Mouse (Mus musculus): ENCODE data around the gene Lin7b. TPM values are rescaled to one million over a fixed set of nuclear protein-coding genes. Genes with fewer than 3 reads are reported as not detected.

Lin7b gene
- total RNA-seq, 2 experiments from 2014 or later = 1.5 to 2.4 TPM

Other genes starting within 250 kb of the Lin7b start
- gene Rps11, start 246.1 kb downstream of the Lin7b start, total RNA-seq (2021) = 100 to 1,000 TPM; 846 to 864 TPM
- gene Rpl13a, start 241.8 kb downstream of the Lin7b start, total RNA-seq (2021) = 1,000 to 10,000 TPM; 1,039 to 1,207 TPM
- gene Gm45713, start 234.4 kb downstream of the Lin7b start, total RNA-seq (2021) = not detected
- gene Flt3l, start 234.2 kb downstream of the Lin7b start, total RNA-seq (2021) = 1 to 10 TPM; 1.5 to 2.1 TPM
- gene Pih1d1, start 216.3 kb downstream of the Lin7b start, total RNA-seq (2021) = 10 to 100 TPM; 58.5 to 67.0 TPM
- 10 to 100 TPM; 44.8 to 53.8 TPM for gene Aldh16a1, start 216.0 kb downstream of the Lin7b start, total RNA-seq (2021)
- 10 to 100 TPM in 1 of 2 experiments, 1 to 10 TPM in 1; 9.1 to 12.4 TPM for gene Slc17a7, start 206.6 kb downstream of the Lin7b start, total RNA-seq (2021)
- gene Gfy, start 191.0 kb downstream of the Lin7b start, total RNA-seq (2021) = not detected
- not detected for gene Pth2, start 189.6 kb downstream of the Lin7b start, total RNA-seq (2021)
- under 1 TPM in 1 of 2 experiments, not detected in 1; 0.25 TPM for gene Ccdc155, start 165.7 kb downstream of the Lin7b start, total RNA-seq (2021)
- not detected for gene Dkkl1, start 158.4 kb downstream of the Lin7b start, total RNA-seq (2021)
- 10 to 100 TPM; 66.4 to 69.4 TPM for gene Tead2, start 154.8 kb downstream of the Lin7b start, total RNA-seq (2021)
- gene Cd37, start 131.5 kb downstream of the Lin7b start, total RNA-seq (2021) = 1 to 10 TPM; 2.1 to 3.6 TPM
- under 1 TPM in 1 of 2 experiments, not detected in 1; 0.18 TPM for gene Slc6a16, start 129.5 kb downstream of the Lin7b start, total RNA-seq (2021)
- not detected for gene Slc6a21, start 93.1 kb downstream of the Lin7b start, total RNA-seq (2021)
- gene Trpm4, start 36.8 kb downstream of the Lin7b start, total RNA-seq (2021) = 10 to 100 TPM; 26.2 to 29.2 TPM
- 100 to 1,000 TPM; 182 to 202 TPM for gene Hrc, start 35.3 kb downstream of the Lin7b start, total RNA-seq (2021)
- gene Ppfia3, start 3.6 kb downstream of the Lin7b start, total RNA-seq (2021) = under 1 TPM; 0.26 to 0.34 TPM
- 100 to 1,000 TPM; 203 to 223 TPM for gene Snrnp70, start 25.2 kb upstream of the Lin7b start, total RNA-seq (2021)
- gene Kcna7, start 35.1 kb upstream of the Lin7b start, total RNA-seq (2021) = under 1 TPM; 0.43 to 0.59 TPM
- under 1 TPM; 0.17 to 0.43 TPM for gene Ntf5, start 43.1 kb upstream of the Lin7b start, total RNA-seq (2021)
- gene Lhb, start 50.2 kb upstream of the Lin7b start, total RNA-seq (2021) = not detected
- gene Gys1, start 64.3 kb upstream of the Lin7b start, total RNA-seq (2021) = 10 to 100 TPM; 82.7 to 90.3 TPM
- gene Ruvbl2, start 67.5 kb upstream of the Lin7b start, total RNA-seq (2021) = 10 to 100 TPM; 38.7 to 39.3 TPM
- 100 to 1,000 TPM; 302 to 316 TPM for gene Ftl1, start 89.3 kb upstream of the Lin7b start, total RNA-seq (2021)
- gene Bax, start 96.3 kb upstream of the Lin7b start, total RNA-seq (2021) = 10 to 100 TPM; 48.6 to 50.7 TPM
- 1 to 10 TPM in 1 of 2 experiments, not detected in 1; 1.1 TPM for gene Tulp2, start 111.3 kb upstream of the Lin7b start, total RNA-seq (2021)
- 1 to 10 TPM; 2.0 to 2.1 TPM for gene Gm45808, start 116.2 kb upstream of the Lin7b start, total RNA-seq (2021)
- gene Dhdh, start 118.2 kb upstream of the Lin7b start, total RNA-seq (2021) = 1 to 10 TPM; 3.5 to 4.7 TPM
- gene Nucb1, start 139.8 kb upstream of the Lin7b start, total RNA-seq (2021) = 100 to 1,000 TPM; 121 to 131 TPM
- gene Ppp1r15a, start 155.7 kb upstream of the Lin7b start, total RNA-seq (2021) = 10 to 100 TPM; 40.7 to 42.1 TPM
- gene Plekha4, start 155.7 kb upstream of the Lin7b start, total RNA-seq (2021) = 1 to 10 TPM; 3.6 to 4.0 TPM
- gene Hsd17b14, start 184.3 kb upstream of the Lin7b start, total RNA-seq (2021) = under 1 TPM in 1 of 2 experiments, not detected in 1; 0.20 TPM
- 10 to 100 TPM; 56.1 to 64.7 TPM for gene Bcat2, start 199.6 kb upstream of the Lin7b start, total RNA-seq (2021)
- gene Fgf21, start 244.9 kb upstream of the Lin7b start, total RNA-seq (2021) = not detected
- not detected for gene Fut1, start 246.7 kb upstream of the Lin7b start, total RNA-seq (2021)

Data from heart, postnatal 4 days (tissue).